Mouse (Mus musculus): Measurements from ENCODE around the gene Ush1g. TPM values are rescaled to one million over a fixed set of nuclear protein-coding genes. Genes with fewer than 3 reads are reported as not detected.

The Ush1g gene
- total RNA-seq, 2 experiments from 2014 or later = 0.09 to 0.16 TPM

GRCm38 (mm10) chr11:115270148-115270861 lies 51.5 kb downstream of the Ush1g start:
- DNase-seq = peak; percentile 78

- no peak for DNase-seq
Observed at GRCm38 (mm10) chr11:115269330-115270066, 52.3 kb downstream of the Ush1g start.

GRCm38 (mm10) chr11:115267958-115268357 lies 53.9 kb downstream of the Ush1g start:
- no peak for DNase-seq

GRCm38 (mm10) chr11:115267061-115267883 lies 54.6 kb downstream of the Ush1g start, which contains the start of gene Grin2c:
Grin2c (minus strand) TSS chr11:115267243.
- DNase-seq = no peak

- DNase-seq = no peak
Observed at GRCm38 (mm10) chr11:115266400-115266778, 55.5 kb downstream of the Ush1g start.

GRCm38 (mm10) chr11:115265771-115266399 lies 56.0 kb downstream of the Ush1g start:
- no peak for DNase-seq

Other genes starting within 250 kb of the Ush1g start
- gene Rab37, start 230.6 kb downstream of the Ush1g start, total RNA-seq (2021) = under 1 TPM; 0.21 to 0.77 TPM
- under 1 TPM in 1 of 2 experiments, not detected in 1; 0.34 TPM for gene Cd300lf, start 188.0 kb downstream of the Ush1g start, total RNA-seq (2021)
- gene Slc9a3r1, start 158.7 kb downstream of the Ush1g start, total RNA-seq (2021) = 1 to 10 TPM; 6.5 to 8.3 TPM
- gene Tmem104, start 134.6 kb downstream of the Ush1g start, total RNA-seq (2021) = 1 to 10 TPM; 3.9 to 6.4 TPM
- gene Nat9, start 134.2 kb downstream of the Ush1g start, total RNA-seq (2021) = 10 to 100 TPM; 13.7 to 14.8 TPM
- under 1 TPM; 0.05 to 0.16 TPM for gene Grin2c, start 54.8 kb downstream of the Ush1g start, total RNA-seq (2021)
- 1 to 10 TPM; 5.0 to 5.7 TPM for gene Fdxr, start 45.0 kb downstream of the Ush1g start, total RNA-seq (2021)
- gene Fads6, start 24.4 kb downstream of the Ush1g start, total RNA-seq (2021) = 1 to 10 TPM in 1 of 2 experiments, under 1 TPM in 1; 0.86 to 1.1 TPM
- gene Otop2, start 14.9 kb downstream of the Ush1g start, total RNA-seq (2021) = not detected
- gene Otop3, start 12.7 kb upstream of the Ush1g start, total RNA-seq (2021) = not detected
- 1 to 10 TPM; 5.7 to 6.1 TPM for gene Hid1, start 45.7 kb upstream of the Ush1g start, total RNA-seq (2021)
- gene Cdr2l, start 59.9 kb upstream of the Ush1g start, total RNA-seq (2021) = 10 to 100 TPM in 1 of 2 experiments, 1 to 10 TPM in 1; 9.8 to 17.0 TPM
- gene Mrpl58, start 81.7 kb upstream of the Ush1g start, total RNA-seq (2021) = 100 to 1,000 TPM in 1 of 2 experiments, 10 to 100 TPM in 1; 89.1 to 100 TPM
- 1,000 to 10,000 TPM; 1,026 to 1,088 TPM for gene Atp5h, start 97.9 kb upstream of the Ush1g start, total RNA-seq (2021)
- 10 to 100 TPM; 16.2 to 19.4 TPM for gene Kctd2, start 98.1 kb upstream of the Ush1g start, total RNA-seq (2021)
- not detected for gene Trim80, start 118.5 kb upstream of the Ush1g start, total RNA-seq (2021)
- not detected for gene Slc16a5, start 140.4 kb upstream of the Ush1g start, total RNA-seq (2021)
- gene Armc7, start 153.6 kb upstream of the Ush1g start, total RNA-seq (2021) = 1 to 10 TPM; 1.2 to 2.4 TPM
- 10 to 100 TPM; 17.3 to 19.0 TPM for gene Nt5c, start 169.8 kb upstream of the Ush1g start, total RNA-seq (2021)
- 100 to 1,000 TPM; 132 to 134 TPM for gene Jpt1, start 192.3 kb upstream of the Ush1g start, total RNA-seq (2021)
- gene Sumo2, start 214.2 kb upstream of the Ush1g start, total RNA-seq (2021) = 100 to 1,000 TPM; 182 to 195 TPM
- gene Nup85, start 242.4 kb upstream of the Ush1g start, total RNA-seq (2021) = 10 to 100 TPM; 23.5 to 33.2 TPM